Mouse (Mus musculus): Measurements from ENCODE around the gene Armc12.

- no peak for TF ChIP-seq POLR2A (IDR thresholded peaks at IDR 0.05; ENCODE audit: borderline replicate concordance, extremely low read depth, insufficient read depth, insufficient read length, poor library complexity, severe bottlenecking)
- TF ChIP-seq CTCF (IDR thresholded peaks at IDR 0.05; ENCODE audit: borderline replicate concordance, extremely low read depth, insufficient read depth, insufficient read length), result no peak
These were observed 30.0 kb downstream of the Armc12 start, which contains the start of gene Clps for GRCm38 (mm10) chr17:28560598-28560997.

Data from brain, embryonic 14.5 days (tissue).